Mouse (Mus musculus) lung, adult 2 months (tissue): ENCODE data around the gene Arl6ip5.

Experiments used
- CTCF ChIP-seq: fragments of 200-500 bp; IDR thresholded peaks from 2 replicates; pipeline ENCODE4 v1.5.1; 2011; ENCODE audit warnings: mild to moderate bottlenecking, low read length, control low read depth; ENCODE audit not compliant: insufficient read depth
- POLR2A ChIP-seq: fragments of 200-500 bp; IDR thresholded peaks from 2 replicates; pipeline ENCODE4 v1.6.1; 2011; ENCODE audit warnings: low read depth, mild to moderate bottlenecking, control low read depth, low read length, borderline replicate concordance; ENCODE audit errors: extremely low read depth

DNA sequence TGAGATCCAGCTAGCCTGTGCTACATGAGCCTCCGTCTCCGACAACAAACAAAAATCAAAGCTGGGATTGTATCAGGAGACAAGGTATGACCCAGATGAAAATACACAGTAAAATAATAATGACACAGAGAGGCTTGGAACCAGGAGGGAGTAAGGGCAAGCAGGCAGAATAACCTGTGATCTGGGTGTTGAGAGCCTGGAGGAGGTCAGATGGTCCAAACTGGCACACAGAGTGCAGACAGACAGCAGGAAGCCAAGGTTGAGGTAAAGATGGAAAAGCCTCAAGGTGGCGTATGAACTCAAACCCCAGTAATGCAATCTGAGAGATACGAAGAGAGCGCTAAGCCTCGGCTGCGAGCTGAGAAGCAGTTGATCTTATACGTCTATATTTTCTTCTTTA is 14.0 kb downstream of the Arl6ip5 start:
- TF ChIP-seq CTCF = no peak
- TF ChIP-seq POLR2A = no peak
